Mouse (Mus musculus): ENCODE measurements around the gene Zfp217.
A peak's percentile ranks its signal among the peaks of the same experiment; 100 is the strongest.

Gene Zfp217

GRCm38 (mm10) chr2:170158987-170159386, 11.1 kb upstream of the Zfp217 start:
- DNase-seq (ENCODE audit: low spot score): no peak

- DNase-seq (ENCODE audit: low spot score): no peak
Observed at GRCm38 (mm10) chr2:170158251-170158650, 10.3 kb upstream of the Zfp217 start.

- DNase-seq (ENCODE audit: low spot score): no peak
Observed at GRCm38 (mm10) chr2:170157280-170158200, 9.6 kb upstream of the Zfp217 start.

- peak; percentile 68 for DNase-seq (ENCODE audit: low spot score)
Observed at GRCm38 (mm10) chr2:170155089-170155740, 7.3 kb upstream of the Zfp217 start.

- no peak for DNase-seq (ENCODE audit: low spot score)
Observed at GRCm38 (mm10) chr2:170154738-170155088, 6.8 kb upstream of the Zfp217 start.

GRCm38 (mm10) chr2:170154301-170154721, 6.4 kb upstream of the Zfp217 start:
- no peak for DNase-seq (ENCODE audit: low spot score)

- DNase-seq (ENCODE audit: low spot score): peak; percentile 22
Observed at GRCm38 (mm10) chr2:170153421-170154271, 5.7 kb upstream of the Zfp217 start.

GRCm38 (mm10) chr2:170152856-170153255, 5.0 kb upstream of the Zfp217 start:
- DNase-seq (ENCODE audit: low spot score): no peak

- no peak for DNase-seq (ENCODE audit: low spot score)
Observed at GRCm38 (mm10) chr2:170152036-170152686, 4.3 kb upstream of the Zfp217 start.

- DNase-seq (ENCODE audit: low spot score): no peak
Observed at GRCm38 (mm10) chr2:170151470-170151869, 3.6 kb upstream of the Zfp217 start.

GRCm38 (mm10) chr2:170148828-170149227, 925 bp upstream of the Zfp217 start:
- DNase-seq (ENCODE audit: low spot score): no peak

GRCm38 (mm10) chr2:170147170-170147569, 733 bp downstream of the Zfp217 start:
- DNase-seq (ENCODE audit: low spot score): no peak

- no peak for DNase-seq (ENCODE audit: low spot score)
Observed at GRCm38 (mm10) chr2:170144343-170144742, 3.6 kb downstream of the Zfp217 start.

GRCm38 (mm10) chr2:170143861-170144260, 4.0 kb downstream of the Zfp217 start:
- DNase-seq (ENCODE audit: low spot score): no peak

GRCm38 (mm10) chr2:170142542-170142941, 5.4 kb downstream of the Zfp217 start:
- DNase-seq (ENCODE audit: low spot score): no peak

- DNase-seq (ENCODE audit: low spot score): no peak
Observed at GRCm38 (mm10) chr2:170141481-170141880, 6.4 kb downstream of the Zfp217 start.

- DNase-seq (ENCODE audit: low spot score): no peak
Observed at GRCm38 (mm10) chr2:170139411-170140046, 8.4 kb downstream of the Zfp217 start.

GRCm38 (mm10) chr2:170136928-170137327, 11.0 kb downstream of the Zfp217 start:
- DNase-seq (ENCODE audit: low spot score): no peak

- no peak for DNase-seq (ENCODE audit: low spot score)
Observed at GRCm38 (mm10) chr2:170135820-170136219, 12.1 kb downstream of the Zfp217 start.

GRCm38 (mm10) chr2:170134026-170134690, 13.7 kb downstream of the Zfp217 start:
- DNase-seq (ENCODE audit: low spot score): no peak

Data from T-cell, adult 2 months (primary cell).